Mouse (Mus musculus): ENCODE results near the gene Olfr1107. TPM values are rescaled to one million over a fixed set of nuclear protein-coding genes. Genes with fewer than 3 reads are reported as not detected.

Olfr1107 gene
- total RNA-seq (2023), result not detected in 2 replicates

GRCm38 (mm10) chr2:87075717-87076116, at the start of gene Olfr1107:
Gene Olfr1107 (minus strand): TSS chr2:87075817.

DNA sequence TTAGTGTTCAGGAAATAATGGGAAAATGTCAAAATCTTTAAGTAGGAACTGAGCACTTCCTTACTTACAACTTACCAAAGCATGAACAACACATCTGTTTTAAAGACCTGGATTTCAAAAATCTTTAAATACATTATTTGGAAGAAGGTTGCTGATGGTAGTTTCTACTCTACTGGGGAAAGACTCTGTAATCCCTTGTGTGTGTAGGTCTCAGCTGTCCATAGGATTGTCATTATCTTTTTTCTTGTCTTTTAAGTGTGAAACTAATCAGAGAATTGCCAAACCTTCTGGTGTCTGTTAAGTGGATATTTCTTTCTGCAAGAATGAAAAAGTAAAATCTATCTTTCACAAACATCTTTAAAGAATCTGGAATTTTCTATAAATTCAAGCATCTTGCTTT, 38.9 kb upstream of the Olfr1107 start, which contains the start of gene Olfr259:
Gene Olfr259, minus strand, starts transcription at position 101 of the 400 bp plus-strand sequence.

GRCm38 (mm10) chr2:87095908-87096307, 20.3 kb upstream of the Olfr1107 start, which contains the start of gene Olfr1109:
Gene Olfr1109 (minus strand): TSS chr2:87096008.

DNA sequence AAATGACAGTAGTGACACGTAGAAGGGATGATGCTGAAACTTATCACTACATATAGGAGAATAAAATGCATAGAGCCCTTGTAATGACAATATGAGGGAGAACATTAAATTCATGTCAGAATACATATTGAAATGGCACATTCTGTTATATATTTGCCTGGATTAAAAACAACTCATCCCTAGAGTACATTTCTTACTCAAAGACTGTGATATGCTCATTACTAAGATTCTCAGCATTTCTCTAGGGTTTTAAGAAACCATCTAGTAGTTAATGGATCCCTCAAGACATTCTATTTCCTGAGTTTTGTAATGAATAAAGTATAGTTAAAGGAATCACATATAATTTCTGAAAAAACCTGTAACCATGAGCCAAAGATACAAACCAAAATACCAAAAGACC, 23.4 kb downstream of the Olfr1107 start, which contains the start of gene Olfr1106:
Gene Olfr1106, minus strand, starts transcription at position 101 of the 400 bp plus-strand sequence.

GRCm38 (mm10) chr2:87036431-87036830, 39.2 kb downstream of the Olfr1107 start, which contains the start of gene Olfr1105:
Gene Olfr1105 (minus strand): TSS chr2:87036531.

DNA sequence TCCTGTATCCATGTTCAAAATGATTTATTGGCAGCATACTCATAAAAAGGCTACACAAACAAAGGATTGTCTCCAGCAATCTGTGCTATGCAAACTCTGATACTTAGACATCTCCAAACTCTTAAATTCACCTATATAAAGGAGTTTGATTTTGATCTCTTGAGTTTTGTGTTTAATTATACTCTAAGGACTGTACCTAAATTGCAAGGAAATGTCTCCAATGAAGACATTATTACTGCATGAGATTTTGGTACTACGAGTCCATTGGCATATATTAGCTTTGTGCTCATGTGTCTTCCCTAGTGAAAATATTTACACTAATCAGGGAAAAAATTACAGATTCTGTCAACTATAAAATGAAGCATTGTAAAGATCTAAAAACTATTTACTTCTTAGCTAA, 48.6 kb downstream of the Olfr1107 start, which contains the start of gene Olfr1104:
Gene Olfr1104, minus strand, starts transcription at position 101 of the 400 bp plus-strand sequence.

Other genes with a start within 250 kb of the Olfr1107 start
- not detected in 2 replicates for gene Olfr1095, start 224.1 kb downstream of the Olfr1107 start, total RNA-seq (2023)
- gene Gm13723, start 201.0 kb downstream of the Olfr1107 start, total RNA-seq (2023), result not detected in 2 replicates
- not detected in 2 replicates for gene Olfr1097, start 183.6 kb downstream of the Olfr1107 start, total RNA-seq (2023)
- not detected in 2 replicates for gene Olfr1098, start 151.3 kb downstream of the Olfr1107 start, total RNA-seq (2023)
- gene Olfr1099, start 115.1 kb downstream of the Olfr1107 start, total RNA-seq (2023), result not detected in 2 replicates
- not detected in 2 replicates for gene Olfr1100, start 95.9 kb downstream of the Olfr1107 start, total RNA-seq (2023)
- gene Olfr1101, start 84.6 kb downstream of the Olfr1107 start, total RNA-seq (2023), result not detected in 2 replicates
- gene Olfr1102, start 77.4 kb downstream of the Olfr1107 start, total RNA-seq (2023), result not detected in 2 replicates
- gene Olfr1104, start 48.7 kb downstream of the Olfr1107 start, total RNA-seq (2023), result not detected in 2 replicates
- not detected in 2 replicates for gene Olfr1105, start 39.3 kb downstream of the Olfr1107 start, total RNA-seq (2023)
- not detected in 2 replicates for gene Olfr1106, start 23.5 kb downstream of the Olfr1107 start, total RNA-seq (2023)
- not detected in 2 replicates for gene Olfr1109, start 20.2 kb upstream of the Olfr1107 start, total RNA-seq (2023)
- gene Olfr259, start 38.8 kb upstream of the Olfr1107 start, total RNA-seq (2023), result not detected in 2 replicates
- gene Olfr1110, start 64.5 kb upstream of the Olfr1107 start, total RNA-seq (2023), result not detected in 2 replicates
- not detected in 2 replicates for gene Olfr1111, start 76.8 kb upstream of the Olfr1107 start, total RNA-seq (2023)
- not detected in 2 replicates for gene Olfr1112, start 112.0 kb upstream of the Olfr1107 start, total RNA-seq (2023)
- not detected in 2 replicates for gene Olfr1113, start 133.2 kb upstream of the Olfr1107 start, total RNA-seq (2023)
- gene Olfr1115, start 172.2 kb upstream of the Olfr1107 start, total RNA-seq (2023), result not detected in 2 replicates
- not detected in 2 replicates for gene Olfr1116, start 191.7 kb upstream of the Olfr1107 start, total RNA-seq (2023)
- gene Olfr1118, start 231.8 kb upstream of the Olfr1107 start, total RNA-seq (2023), result not detected in 2 replicates